Mouse (Mus musculus): ENCODE measurements around the gene Trappc11. TPM values are rescaled to one million over a fixed set of nuclear protein-coding genes. Genes with fewer than 3 reads are reported as not detected.
A peak's percentile ranks its signal among the peaks of the same experiment; 100 is the strongest.

Trappc11 gene
- total RNA-seq (2021) = 10 to 100 TPM; 19.2 to 20.3 TPM
- long read RNA-seq, experiment 1, full-length matches to known transcripts = 9 of 22 reads
- long read RNA-seq, experiment 1, partial matches to known transcripts = 9 of 22 reads
- long read RNA-seq, experiment 1, other reads (novel, unspliced or antisense) = 4 of 22 reads
- long read RNA-seq, experiment 2, full-length matches to known transcripts = 8 of 17 reads
- long read RNA-seq, experiment 2, partial matches to known transcripts = 6 of 17 reads
- long read RNA-seq, experiment 2, other reads (novel, unspliced or antisense) = 3 of 17 reads

DNA sequence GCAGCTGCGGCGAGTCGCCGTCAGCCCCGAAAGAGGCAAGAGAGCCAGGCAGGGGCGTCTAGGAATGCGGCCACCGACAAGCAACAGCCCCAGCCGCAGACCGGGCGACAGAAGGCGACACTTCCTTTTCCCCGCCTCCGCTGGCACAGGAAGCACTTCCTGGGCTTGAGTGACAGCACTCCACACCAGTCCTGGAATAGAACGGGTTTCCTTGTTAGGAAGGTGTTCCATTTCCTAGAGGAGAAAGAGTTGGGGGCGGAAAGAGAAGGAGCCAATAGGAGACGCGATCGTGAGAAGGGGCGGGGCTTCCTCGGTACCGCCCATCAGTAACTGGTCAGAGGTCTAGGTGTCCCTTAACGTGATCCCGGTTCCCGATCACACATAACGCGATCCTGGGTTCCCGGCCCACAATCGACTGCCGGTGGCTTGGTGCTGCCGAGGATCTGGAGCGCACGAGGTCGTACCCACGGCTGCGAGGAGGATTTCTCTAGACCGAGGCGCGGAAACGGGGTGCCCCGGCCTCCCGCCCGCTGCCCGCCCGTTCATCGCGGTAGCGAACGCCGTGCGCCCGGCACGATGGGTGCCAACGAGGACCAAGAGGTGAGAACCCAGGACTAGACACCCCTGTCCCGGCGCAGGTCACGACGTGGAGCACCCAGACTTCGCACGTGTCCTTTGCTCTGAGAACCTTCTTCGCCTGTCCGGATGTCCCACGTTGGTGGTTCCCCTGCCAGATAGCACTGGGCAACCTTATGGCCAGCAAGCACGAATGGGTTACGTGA is at the start of gene Trappc11, which contains the start of gene Rwdd4a:
Gene Trappc11 (minus strand): TSS at position 127 of the 782 bp plus-strand sequence.
Gene Rwdd4a (plus strand): TSS at position 321 of the 782 bp plus-strand sequence.
- peak; percentile 98 for DNase-seq (ENCODE audit: low spot score)

DNA sequence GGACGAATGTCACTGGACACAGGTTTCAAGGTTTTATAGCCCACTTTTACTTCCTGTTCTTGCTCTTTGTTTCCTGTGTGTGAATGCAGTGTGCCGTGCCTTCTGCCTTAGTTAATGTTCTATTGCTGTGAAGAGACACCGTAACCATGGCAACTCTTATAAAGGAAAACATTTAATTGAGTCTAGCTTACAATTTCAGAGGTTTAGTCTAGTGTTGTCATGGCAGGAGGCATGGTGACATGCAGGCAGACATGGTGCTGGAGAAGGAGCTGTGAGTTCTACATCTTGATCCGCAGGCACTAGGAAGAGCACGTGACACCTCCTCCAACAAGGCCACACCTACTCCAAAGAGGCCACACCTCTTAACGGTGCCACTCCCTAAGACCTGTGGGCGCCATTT is 48.2 kb upstream of the Trappc11 start:
- no peak for DNase-seq (ENCODE audit: low spot score)

DNA sequence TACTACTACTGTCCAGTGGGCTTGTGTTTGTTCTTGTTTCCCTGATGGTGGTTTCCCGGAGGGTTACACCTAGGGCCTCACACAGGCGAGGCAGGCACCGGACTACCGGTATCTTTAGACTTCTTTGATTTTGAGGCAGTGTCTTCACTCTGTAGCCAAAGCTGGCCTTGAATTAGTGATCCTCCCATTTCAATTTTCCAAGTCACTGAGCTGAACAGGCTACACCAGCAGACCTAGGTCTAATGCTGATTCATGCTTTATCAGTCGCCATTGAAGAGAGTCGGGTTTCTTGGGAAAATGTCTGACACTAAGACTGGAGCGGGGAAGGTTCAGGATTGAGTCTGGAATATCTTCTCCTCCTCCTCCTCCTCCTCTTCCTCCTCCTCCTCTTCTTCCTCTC is 40.2 kb upstream of the Trappc11 start:
- no peak for DNase-seq (ENCODE audit: low spot score)

DNA sequence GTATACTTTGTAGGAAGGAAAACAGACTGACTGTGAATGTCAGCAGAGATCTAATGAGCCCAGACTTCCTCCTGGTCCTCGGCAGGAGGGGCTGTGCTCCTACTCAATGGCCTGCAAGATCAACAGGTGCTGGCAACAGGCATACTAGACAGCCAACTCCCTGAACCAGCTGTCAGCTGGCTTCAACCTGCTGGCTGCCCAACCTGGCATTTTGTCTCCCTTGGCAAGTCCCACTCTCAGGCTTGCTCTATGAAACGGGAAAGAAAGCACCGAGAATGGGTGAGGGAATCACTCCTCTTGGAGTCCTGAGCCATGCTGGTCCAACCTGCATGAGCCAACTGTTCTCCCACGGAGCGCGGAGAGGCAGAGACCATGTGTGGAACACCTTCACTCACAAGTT is 36.9 kb upstream of the Trappc11 start:
- DNase-seq (ENCODE audit: low spot score) = peak; percentile 76

DNA sequence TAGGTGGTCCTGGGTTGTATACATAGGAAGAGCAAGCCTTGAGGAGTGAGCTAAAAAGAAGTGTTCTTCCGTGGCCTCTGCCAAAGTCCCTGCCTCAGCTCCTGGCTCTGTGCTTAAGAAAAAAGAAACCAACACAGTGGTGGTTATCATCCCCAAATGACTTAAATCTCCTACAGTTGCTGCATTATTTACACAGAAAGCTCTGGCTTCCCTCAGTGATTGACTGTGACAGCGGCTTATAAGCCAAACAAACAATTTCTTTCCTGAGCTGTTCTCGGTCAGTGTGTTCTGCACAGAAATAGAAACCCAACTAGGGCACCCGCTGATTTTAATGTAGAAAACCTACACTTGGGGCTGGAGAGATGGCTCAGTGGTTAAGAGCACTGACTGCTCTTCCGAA is 34.8 kb upstream of the Trappc11 start:
- DNase-seq (ENCODE audit: low spot score) = no peak

DNA sequence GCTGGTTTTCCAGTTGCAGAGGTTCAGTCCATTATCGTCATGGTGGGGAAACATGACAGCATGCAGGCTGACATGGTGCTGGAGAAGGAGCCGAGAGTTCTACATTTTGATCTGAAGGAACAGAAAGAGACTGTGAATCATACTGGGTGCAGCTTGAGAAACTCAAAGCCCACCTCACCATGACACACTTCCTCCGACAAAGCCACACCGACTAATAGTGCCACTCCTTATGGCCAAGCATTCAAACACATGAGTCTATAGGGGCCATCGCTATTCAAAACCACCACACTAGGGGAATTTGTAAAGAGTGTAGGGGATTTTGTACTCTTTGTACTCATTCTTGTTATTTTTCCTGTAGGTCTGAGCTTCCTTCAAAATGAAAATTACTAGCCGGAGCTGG is 33.3 kb upstream of the Trappc11 start:
- DNase-seq (ENCODE audit: low spot score) = no peak

DNA sequence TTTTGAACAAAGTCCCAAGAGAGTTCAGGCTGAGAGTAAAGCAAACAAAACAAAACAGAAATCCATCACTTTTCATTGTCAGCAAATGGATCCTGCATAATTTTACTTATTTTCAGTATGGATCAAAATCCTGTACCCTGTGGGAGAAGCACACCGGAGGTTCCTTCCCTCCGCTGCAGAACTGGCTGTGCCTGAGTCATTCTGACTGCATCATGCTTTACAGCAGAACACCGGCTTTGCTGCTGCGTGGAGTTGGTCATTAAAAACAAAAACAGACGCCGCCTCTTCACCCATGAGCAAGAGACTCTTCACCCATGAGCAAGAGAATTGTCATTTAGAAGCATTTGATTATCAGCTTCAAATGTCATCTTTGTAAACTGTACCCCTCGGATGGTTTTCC is 27.5 kb upstream of the Trappc11 start:
- DNase-seq (ENCODE audit: low spot score) = no peak

DNA sequence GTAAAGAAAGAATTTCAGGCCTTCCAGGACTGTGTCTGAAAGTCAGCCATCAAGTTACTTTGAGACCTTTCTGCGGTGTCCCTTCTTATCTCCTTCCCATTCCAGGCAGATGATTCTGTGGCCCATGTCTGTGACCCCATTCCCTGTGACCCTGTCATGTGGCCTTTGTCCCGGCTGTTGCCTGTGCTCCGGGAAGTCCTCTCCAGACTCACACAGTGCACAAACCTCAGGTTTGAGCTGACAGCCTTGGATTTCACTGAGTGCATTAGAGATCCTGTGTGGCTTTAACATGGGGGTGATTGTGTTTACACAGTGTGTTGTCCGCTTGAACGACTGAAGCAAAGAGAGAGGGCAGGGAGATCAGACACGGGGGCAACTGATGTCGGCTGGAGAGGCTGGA is 25.0 kb upstream of the Trappc11 start:
- no peak for DNase-seq (ENCODE audit: low spot score)

DNA sequence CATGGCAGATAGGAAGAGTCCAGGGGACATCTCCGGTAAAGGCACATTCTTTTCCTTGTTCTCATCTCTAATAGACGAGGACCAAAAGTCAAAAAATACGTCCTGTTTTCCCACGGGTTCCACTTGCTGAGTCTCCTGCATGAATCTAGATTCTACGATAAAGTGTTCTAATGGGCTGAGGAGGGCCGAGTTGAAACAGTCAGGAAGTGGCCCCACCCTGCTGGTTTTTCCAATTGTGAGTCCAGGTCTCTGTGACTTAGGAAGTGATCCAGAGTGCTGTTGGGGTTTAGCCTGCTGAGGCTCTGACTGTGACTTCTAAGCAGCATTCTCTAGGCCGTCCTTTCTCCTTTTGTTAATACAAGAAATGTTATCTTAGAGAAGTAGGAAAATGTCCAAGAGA is 23.2 kb upstream of the Trappc11 start:
- DNase-seq (ENCODE audit: low spot score) = no peak

DNA sequence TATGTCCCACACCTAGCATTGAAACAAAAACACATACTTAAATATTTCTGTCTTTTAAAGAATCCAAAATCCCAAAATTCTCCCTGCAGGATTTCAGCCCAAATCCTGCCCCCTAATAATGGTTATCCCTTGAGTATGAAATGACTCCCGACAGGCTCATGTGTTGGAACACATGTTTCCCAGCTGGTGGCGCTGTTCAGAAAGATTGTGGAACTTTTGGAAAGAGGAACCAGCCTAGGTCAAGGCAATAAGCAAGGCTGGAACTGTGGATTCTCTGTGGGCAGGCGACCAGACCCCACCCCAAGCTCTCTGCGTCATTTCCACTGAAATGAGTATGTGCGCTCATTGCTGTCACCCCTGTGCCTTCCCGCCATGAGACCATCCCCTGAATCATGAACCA is 20.3 kb upstream of the Trappc11 start:
- no peak for DNase-seq (ENCODE audit: low spot score)

DNA sequence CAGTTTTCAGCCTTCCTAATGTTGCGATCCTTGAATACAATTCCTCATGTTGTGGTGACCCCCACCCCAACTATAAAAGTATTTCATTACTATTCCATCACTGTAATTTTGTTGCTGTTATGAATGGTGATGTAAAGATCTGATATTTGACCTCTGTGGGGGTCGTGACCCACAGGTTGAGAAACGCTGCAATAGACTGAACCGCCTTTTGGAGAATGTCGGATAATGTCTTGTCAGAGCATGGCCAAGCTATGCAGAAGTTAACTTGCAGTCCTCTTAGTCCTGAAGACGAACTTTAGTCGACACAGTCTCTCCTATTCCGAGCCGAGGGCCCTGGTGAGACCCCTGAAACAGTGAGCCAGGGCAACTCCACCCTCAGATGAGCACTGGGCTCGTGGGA is 13.8 kb upstream of the Trappc11 start:
- no peak for DNase-seq (ENCODE audit: low spot score)

DNA sequence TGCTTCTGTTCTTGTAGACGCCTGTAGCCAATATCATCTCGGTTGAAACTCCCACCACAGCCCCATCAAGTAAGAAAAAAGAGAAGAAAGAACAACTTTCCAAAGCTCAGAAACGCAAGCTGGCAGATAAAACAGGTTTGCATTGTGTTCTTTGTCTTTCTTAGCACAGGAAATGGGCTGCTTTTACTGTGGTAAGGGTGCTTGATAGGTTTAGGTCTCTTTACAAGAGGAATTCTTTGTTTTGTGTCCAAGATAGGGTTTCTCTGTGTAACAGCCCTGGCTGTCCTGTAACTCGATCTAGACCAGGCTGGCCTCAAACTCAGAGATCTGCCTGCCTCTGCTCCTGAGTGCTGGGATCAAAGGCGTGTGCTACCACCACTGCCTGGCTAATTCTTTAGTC is 10.8 kb upstream of the Trappc11 start:
- no peak for DNase-seq (ENCODE audit: low spot score)

DNA sequence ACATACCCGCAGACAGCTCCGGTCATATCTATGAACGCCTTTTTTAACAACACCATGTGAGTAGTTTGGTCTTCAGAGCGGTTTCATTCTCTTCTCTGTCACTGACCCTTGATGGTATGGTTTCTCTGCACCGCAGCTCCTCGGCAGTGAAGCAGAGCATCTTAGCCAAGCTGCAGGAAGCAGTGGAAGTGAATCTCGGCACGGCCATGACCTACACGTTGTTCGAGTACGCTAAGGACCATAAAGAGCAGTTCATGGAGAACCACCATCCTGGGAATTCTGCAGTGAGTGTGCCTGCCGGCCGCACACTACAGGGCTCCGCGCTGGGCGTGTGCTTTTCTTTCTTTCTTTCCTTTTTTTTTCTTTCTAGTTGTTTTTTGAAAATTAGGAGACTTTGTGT is 9.5 kb upstream of the Trappc11 start:
- DNase-seq (ENCODE audit: low spot score) = no peak

DNA sequence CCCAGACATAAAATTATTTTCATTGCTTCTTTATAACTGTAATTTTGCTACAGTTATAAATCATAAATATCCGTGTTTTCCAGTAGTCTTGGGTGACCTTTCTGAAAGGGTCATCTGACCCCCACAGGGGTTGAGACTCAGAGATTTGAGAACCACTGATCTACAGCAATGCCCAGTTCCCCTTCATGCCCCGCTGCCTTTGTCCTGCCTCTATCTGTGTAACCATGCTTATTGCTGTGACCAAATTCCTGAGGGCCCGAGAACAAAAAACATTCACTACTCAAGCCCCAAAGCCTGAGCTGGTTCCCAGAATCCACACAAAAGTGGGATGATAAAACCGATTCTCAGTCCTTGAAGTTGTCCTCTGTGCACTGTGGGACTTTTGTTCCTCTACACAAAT is 5.1 kb upstream of the Trappc11 start:
- no peak for DNase-seq (ENCODE audit: low spot score)

DNA sequence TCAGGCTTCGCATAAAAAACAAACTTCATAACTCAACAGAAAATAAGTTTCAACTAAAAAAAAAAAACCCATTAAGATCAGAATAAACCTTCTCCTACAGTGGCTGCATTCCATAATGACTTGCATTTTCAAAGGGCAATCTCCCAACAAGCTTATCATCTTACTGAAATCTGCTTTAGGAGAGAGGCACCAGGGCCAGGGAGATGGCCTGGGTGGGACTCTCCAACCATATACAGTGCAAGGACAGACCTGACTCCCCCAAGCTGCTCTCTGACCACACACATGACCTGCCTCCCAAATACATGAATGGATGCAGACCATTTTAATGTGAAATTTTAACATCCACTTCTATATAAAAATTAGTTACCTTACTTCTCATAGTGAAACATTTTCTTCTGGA is 5.2 kb downstream of the Trappc11 start:
- no peak for DNase-seq (ENCODE audit: low spot score)

DNA sequence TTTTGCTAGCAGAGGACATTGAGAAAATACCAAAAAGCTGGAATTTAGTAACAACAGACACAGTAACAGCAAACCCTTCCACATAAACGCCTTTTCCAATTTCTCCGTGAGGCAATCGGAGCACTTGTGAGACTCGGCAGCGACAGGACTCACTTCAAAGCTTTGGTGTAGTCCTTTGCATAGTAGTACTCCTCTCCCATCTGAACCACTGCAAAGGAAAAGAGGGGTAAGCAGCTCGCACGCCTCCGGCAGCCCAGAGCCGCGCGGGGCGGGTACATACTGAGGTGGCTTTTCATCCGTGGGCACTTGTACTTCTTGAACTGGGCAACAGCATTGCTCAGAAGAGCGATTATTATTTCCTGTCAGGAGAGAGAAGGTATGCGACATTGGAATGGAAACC is 19.7 kb downstream of the Trappc11 start:
- no peak for DNase-seq (ENCODE audit: low spot score)

DNA sequence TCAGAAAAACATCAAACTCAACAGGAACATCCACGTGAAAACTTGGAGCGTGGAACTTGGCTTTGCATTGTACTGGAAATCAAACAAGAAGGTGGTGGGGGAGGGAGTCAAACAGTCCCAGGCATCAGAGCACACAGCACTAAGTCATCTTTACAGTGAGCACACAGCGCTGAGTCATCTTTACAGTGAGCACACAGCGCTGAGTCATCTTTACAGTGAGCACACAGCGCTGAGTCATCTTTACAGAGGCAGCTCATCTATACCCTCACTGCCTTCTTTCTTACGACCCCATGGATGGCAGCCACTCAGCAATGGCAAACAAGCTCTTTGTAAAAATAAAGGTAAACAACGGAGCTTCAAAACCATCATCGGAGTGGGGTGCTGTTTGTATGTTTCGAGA is 22.3 kb downstream of the Trappc11 start:
- DNase-seq (ENCODE audit: low spot score) = no peak

DNA sequence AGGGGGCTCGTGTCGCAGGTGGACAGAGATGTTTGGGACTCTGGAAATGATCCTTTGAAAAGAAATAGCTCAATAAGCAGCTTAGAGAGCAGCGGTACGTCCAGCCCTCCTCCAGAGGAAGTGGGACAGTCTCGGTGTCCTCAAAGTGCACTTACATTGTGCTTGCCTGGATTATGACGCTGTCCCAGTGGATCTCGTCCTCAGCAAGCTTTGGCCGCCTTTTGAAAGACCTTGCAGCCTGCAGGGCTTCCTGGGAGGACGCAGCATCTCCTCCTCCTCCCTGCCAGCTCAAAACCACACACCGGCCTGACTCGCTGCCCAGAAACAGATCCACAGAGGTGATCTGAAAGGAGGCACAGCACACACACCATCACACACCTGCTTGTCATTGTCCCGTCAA is 27.8 kb downstream of the Trappc11 start:
- DNase-seq (ENCODE audit: low spot score) = no peak

DNA sequence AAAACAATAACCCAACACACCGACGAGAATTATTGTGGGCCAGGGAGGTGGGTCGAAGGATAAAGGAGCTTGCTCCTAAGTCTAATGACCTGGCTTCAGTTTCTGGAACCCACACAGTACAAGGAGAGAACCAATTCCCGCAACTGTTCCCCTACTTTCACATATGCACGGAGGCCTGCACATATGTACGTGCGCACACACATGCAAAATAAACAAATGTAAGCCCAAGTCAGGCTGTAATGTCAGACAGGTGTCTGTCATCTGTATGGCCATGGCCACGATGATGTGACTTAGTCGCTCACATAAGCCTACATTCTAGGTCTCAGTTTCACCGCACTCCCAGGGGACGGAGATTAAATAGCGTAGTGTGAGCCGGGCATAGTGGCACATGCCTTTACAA is 30.7 kb downstream of the Trappc11 start:
- DNase-seq (ENCODE audit: low spot score) = no peak

DNA sequence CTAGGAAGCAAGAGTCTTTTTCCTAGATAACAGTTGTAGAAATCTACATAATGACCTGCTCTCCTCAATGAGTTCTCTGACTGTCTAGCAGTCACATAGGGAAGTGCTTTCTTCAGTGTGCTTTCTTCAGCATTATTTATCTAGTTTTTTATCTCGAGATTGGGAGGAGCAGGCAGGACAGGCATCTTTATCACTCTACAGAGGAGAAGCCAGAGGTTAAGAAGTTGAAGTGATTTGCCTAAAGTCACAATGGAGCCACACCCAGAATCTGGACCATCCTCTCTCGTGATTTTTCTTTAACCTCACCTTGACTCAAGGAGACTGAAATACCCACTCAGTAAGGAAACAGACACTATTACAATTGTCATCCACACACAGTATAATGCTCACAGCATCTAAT is 31.3 kb downstream of the Trappc11 start:
- no peak for DNase-seq (ENCODE audit: low spot score)

DNA sequence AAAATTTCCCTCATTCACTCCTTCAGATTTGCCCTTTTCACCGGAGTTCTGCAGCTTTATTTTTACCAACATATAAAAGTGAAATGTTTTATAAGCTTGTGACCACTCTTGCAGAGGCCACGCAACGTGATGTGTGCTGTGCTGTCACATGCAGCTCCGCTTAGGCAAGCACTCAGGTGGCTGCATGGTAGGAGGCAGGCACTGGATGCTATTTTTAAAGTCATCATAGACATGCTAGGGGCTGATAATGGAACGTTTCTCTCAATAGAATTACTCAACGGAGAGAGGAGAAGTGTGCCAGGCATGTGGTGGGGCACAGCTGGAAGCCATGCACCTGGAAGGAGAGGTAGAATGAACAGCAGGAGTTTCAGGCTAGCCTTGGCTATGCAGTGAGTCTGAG is 37.8 kb downstream of the Trappc11 start:
- no peak for DNase-seq (ENCODE audit: low spot score)

DNA sequence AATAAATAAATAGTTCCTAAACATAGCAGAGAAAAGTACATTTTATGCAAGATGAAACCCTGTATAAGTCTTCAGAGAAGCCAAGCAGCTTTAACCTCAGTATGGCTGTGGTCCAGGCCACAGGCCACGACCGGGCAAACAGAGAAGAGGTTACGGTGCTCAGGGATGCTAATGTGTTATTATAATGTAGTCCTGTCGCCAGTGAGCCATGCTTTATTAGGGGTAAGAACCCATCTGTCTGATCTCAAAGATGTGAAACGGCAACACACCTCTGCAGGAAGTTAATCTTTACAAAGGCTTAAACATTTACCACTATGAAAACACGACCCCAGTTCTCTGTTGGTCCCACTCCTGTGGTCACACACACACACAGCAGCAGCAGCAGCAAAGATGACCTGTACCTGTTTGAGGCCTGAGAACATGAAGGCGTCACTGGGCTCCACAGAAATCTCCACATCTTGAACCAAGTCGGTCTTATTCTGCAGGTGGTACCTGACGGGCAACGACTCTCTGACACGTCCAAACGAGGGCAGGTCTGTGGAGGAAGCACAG is 38.6 kb downstream of the Trappc11 start:
- no peak for DNase-seq (ENCODE audit: low spot score)

DNA sequence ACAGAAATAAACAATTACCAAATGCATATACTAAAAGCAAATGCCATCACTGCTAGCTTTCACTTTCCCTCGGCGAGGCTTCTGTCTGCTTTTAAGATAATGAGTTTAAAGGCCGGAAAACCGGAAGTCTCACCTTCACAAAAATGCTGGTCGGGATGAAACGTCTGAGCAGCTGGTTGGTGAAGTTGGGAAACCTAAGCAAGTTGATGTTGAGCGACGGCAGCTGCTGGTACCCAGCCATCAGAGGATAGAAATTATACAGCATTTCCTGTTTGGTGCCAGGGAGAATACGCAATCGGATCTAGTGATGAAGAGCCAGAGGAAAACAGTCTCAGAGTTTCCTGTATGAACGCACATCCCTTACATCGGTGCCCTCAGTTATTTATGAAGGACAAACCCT is 40.2 kb downstream of the Trappc11 start:
- no peak for DNase-seq (ENCODE audit: low spot score)

Data from gastrocnemius, adult 18-20 months (tissue).